Mouse (Mus musculus) thymus, adult 2 months (tissue): ENCODE measurements around the gene Krtap12-1. TPM values are rescaled to one million over a fixed set of nuclear protein-coding genes. Genes with fewer than 3 reads are reported as not detected.
"Not testable (repeated sequence)": the region's sequence is repeated elsewhere in the genome, so short reads cannot be mapped to it uniquely, and the experiment has no call there.

Source experiments
- DNase-seq: peaks from one replicate; pipeline ENCODE4 v3.0.0; 2021
- H3K27ac ChIP-seq: fragments of 200-500 bp; 2 replicates; pipeline ENCODE4 v1.5.1; 2012; ENCODE audit warnings: low read length, control low read depth; ENCODE audit not compliant: control insufficient read depth, insufficient read depth
- H3K27me3 ChIP-seq: fragments of 200-500 bp; 2 replicates; pipeline ENCODE4 v1.6.1; 2012; ENCODE audit warnings: mild to moderate bottlenecking, low read length, moderate library complexity, mixed read lengths; ENCODE audit not compliant: control insufficient read depth, insufficient read depth
- H3K36me3 ChIP-seq: fragments of 200-500 bp; 2 replicates; pipeline ENCODE4 v1.6.1; 2012; ENCODE audit warnings: mild to moderate bottlenecking, low read length, moderate library complexity; ENCODE audit not compliant: control insufficient read depth, insufficient read depth
- H3K4me1 ChIP-seq: fragments of 200-500 bp; replicated peaks from 2 replicates; pipeline ENCODE4 v1.6.1; 2012; ENCODE audit warnings: low read length; ENCODE audit not compliant: control insufficient read depth, insufficient read depth
- H3K4me3 ChIP-seq: fragments of 200-500 bp; 2 replicates; pipeline ENCODE4 v1.5.1; 2012; ENCODE audit warnings: mild to moderate bottlenecking, low read length, control low read depth, moderate library complexity; ENCODE audit not compliant: control insufficient read depth, insufficient read depth
- CTCF ChIP-seq: fragments of 200-500 bp; IDR thresholded peaks from 2 replicates; pipeline ENCODE4 v1.5.1; 2012; ENCODE audit warnings: mild to moderate bottlenecking, control low read depth, low read length, moderate library complexity, borderline replicate concordance; ENCODE audit not compliant: control insufficient read depth, poor library complexity, insufficient read depth; ENCODE audit errors: extremely low read depth
- POLR2A ChIP-seq: fragments of 200-500 bp; IDR thresholded peaks from 2 replicates; pipeline ENCODE4 v1.6.1; 2012; ENCODE audit warnings: mild to moderate bottlenecking, low read length, control low read depth, moderate library complexity; ENCODE audit not compliant: control insufficient read depth, poor library complexity, insufficient read depth; ENCODE audit errors: extremely low read depth
- WGBS: fragments of 180-500 bp; shearing (Covaris S2); methylation state at CpG from one replicate; pipeline ENCODE4 v1.1.7; 2018; 5-methylcytosine and 5-hydroxymethylcytosine counted together
- polyA plus RNA-seq: library from polyadenylated mRNA; depleted of rRNA; stranded (reverse); fragments of >200 nt; gene quantifications from 2 replicates; pipeline ENCODE4 v1.2.3, GENCODE M21; 2012; rRNA removed

Gene Krtap12-1
- 0.23 TPM in 1 of 2 replicates, not detected in the other for polyA plus RNA-seq

DNA sequence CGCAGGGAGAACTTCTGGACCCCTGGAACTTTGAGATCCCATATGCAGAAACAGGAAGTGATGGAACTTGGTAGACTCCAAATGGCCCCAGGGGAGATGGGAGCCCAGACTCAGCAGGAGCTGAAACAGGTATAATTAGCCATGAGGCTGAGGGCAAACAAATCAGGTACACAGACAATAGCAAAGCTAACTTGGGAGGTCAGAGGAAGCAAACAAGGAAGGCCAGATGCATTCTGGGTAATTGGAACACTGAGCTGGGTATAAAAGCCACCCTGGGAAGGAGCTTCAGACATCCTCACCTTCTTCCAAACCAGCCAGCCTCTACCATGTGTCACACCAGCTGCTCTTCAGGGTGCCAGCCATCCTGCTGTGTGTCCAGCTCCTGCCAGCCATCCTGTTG, at the start of gene Krtap12-1:
Gene Krtap12-1, plus strand, starts transcription at position 301 of the 400 bp plus-strand sequence.
- not testable (repeated sequence) for DNase-seq

GRCm38 (mm10) chr10:77670710-77671109, 49.7 kb upstream of the Krtap12-1 start:
- DNase-seq: no peak
- Histone ChIP-seq H3K36me3 (no peaks in the 10 kb centered on the region), H3K4me3 (no peak overlapping the region), H3K27me3 (no peaks in the 10 kb centered on the region), H3K27ac (no peak overlapping the region), H3K4me1 (peaks cover 23% of the 10 kb centered on the region)
- 87% methylated on average over 4 of the region's 4 CpGs for WGBS
- TF ChIP-seq CTCF (no peak), POLR2A (no peak)

More for the DNA sequence above, at the start of gene Krtap12-1:
- not testable (repeated sequence) for H3K27me3 ChIP-seq, H3K4me3 ChIP-seq, H3K27ac ChIP-seq, H3K36me3 ChIP-seq, H3K4me1 ChIP-seq
- 94% methylated on average over 1 of the region's 1 CpGs for WGBS

DNA sequence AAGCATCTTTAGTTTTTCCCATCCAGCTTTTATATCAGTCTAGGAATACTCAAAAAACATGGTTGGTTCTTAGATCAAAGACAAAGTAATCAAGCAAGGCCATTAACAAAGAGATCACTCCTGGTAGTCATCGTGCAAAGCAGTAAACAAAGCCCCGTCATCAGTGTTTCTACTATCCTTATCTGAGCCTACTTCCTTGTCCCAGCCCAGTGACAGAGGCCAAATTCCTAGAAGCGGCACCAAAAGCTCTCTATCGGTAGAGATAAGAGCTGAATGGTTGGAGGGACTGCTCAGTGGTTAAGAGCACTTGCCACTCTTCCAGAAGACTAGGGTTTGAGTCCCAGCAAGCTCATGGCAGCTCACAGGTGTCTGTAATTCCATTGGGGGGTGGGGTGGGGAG, 48.9 kb upstream of the Krtap12-1 start:
- Histone ChIP-seq H3K36me3 (no peaks in the 10 kb centered on the region), H3K27me3 (no peaks in the 10 kb centered on the region; the same call in 1 of the 2 replicates), H3K4me1 (peaks cover 21% of the 10 kb centered on the region), H3K4me3 (no peak overlapping the region), H3K27ac (no peak overlapping the region)
- DNase-seq: no peak
- WGBS: 59% methylated on average over 4 of the region's 4 CpGs
- TF ChIP-seq CTCF: no peak
- no peak for TF ChIP-seq POLR2A

DNA sequence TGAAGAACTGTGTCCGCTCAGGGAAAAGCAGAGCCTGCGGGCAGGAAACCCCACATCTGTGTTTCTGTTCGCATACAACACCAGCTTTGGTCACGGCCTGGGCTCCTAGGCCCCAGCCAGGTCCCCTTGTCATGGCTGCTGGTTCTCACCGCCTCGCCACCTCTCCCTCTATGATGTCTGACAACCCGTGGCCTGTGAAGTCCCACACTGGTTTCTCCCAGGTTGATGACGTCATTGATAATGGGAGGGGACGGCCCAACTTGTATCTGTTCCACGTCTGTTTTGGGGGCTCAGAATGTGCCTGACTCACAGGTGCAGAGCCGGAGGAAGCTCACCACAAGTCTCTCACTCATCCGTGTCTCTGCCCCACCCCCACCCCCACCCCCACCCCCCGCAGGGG, 46.6 kb upstream of the Krtap12-1 start:
- H3K36me3 ChIP-seq: no peaks in the 10 kb centered on the region
- H3K27me3 ChIP-seq: peaks cover 5% of the 10 kb centered on the region
- H3K4me3 ChIP-seq: no peak overlapping the region
- WGBS: 36% methylated on average over 13 of the region's 13 CpGs
- DNase-seq: peak; percentile 50
- H3K27ac ChIP-seq: no peak overlapping the region
- peaks cover 27% of the 10 kb centered on the region for H3K4me1 ChIP-seq
- TF ChIP-seq POLR2A (no peak), CTCF (no peak)

DNA sequence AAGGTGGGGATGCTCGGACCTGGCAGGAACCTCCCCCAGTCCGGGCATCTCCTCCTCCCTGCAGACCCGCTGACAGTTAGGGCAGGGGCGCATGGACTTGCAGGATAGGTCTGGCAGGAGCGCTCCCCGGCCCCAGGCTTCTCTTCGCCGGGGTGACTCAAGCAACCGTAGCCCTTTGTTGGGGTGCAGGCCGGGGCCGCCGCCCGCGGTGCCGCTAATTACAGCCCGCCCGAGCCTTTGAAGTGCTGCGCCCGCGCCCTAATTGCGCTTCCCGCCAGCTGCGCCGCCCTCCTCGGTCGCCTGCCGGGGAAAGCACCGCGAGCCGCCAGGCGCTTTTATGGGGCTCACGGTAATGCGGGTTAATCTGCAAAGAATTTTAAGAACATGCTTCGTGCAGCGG, 42.8 kb upstream of the Krtap12-1 start:
- no peak for TF ChIP-seq CTCF
- Histone ChIP-seq H3K36me3 (no peaks in the 10 kb centered on the region), H3K27ac (no peak overlapping the region), H3K4me1 (peaks cover 27% of the 10 kb centered on the region), H3K4me3 (peak overlapping the region; percentile 2; the same call in 1 of the 2 replicates), H3K27me3 (peaks cover 7% of the 10 kb centered on the region)
- WGBS: 2% methylated on average over 35 of the region's 35 CpGs
- peak; percentile 32 for DNase-seq

GRCm38 (mm10) chr10:77682994-77683393, 37.4 kb upstream of the Krtap12-1 start:
- H3K4me1 ChIP-seq: peaks cover 3% of the 10 kb centered on the region; the same call in 1 of the 2 replicates
- H3K4me3 ChIP-seq: no peak overlapping the region
- peaks cover 2% of the 10 kb centered on the region for H3K27me3 ChIP-seq
- TF ChIP-seq CTCF (no peak), POLR2A (no peak)
- 81% methylated on average over 7 of the region's 7 CpGs for WGBS
- DNase-seq: no peak
- H3K36me3 ChIP-seq: no peaks in the 10 kb centered on the region
- no peak overlapping the region for H3K27ac ChIP-seq

DNA sequence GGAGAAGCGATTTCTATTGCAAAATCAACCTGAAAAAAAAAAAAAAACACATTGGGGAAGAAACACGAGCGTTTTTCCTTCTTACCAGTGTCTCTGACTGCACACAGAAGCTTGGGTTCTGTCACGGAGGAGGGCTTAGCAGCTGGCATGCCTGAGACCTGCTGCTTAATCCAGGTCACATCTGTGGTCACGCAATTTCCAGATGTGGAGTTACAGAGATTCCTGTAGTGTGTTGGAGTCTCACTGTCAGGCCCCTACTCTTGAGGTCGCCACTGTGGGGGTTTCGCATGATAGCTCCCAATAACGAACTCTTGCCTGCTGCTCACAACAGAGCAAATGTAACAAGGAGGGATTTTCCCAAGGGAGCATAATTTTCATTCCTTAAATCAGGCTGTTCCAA, 36.2 kb upstream of the Krtap12-1 start:
- no peak for DNase-seq

More for the DNA sequence above, 36.2 kb upstream of the Krtap12-1 start:
- Histone ChIP-seq H3K27me3 (no peaks in the 10 kb centered on the region; the same call in 1 of the 2 replicates), H3K4me3 (no peak overlapping the region), H3K4me1 (no peaks in the 10 kb centered on the region; the same call in 1 of the 2 replicates), H3K27ac (no peak overlapping the region), H3K36me3 (no peaks in the 10 kb centered on the region)
- TF ChIP-seq POLR2A: no peak
- TF ChIP-seq CTCF: no peak
- WGBS: 43% methylated on average over 8 of the region's 8 CpGs
